Mouse (Mus musculus) liver, adult 2 months (tissue): ENCODE data around the gene Evx1. TPM values are rescaled to one million over a fixed set of nuclear protein-coding genes. Genes with fewer than 3 reads are reported as not detected.
"Not testable (repeated sequence)": the region's sequence is repeated elsewhere in the genome, so short reads cannot be mapped to it uniquely, and the experiment has no call there.

Experiments used
- DNase-seq: peaks from one replicate; pipeline ENCODE4 v3.0.0-alpha.2; 2011; ENCODE audit warnings: low read depth, low spot score; ENCODE audit errors: extremely low read depth
- H3K27ac ChIP-seq: fragments of 200-500 bp; replicated peaks from 2 replicates; pipeline ENCODE4 v1.5.1; 2012; ENCODE audit warnings: low read depth, mild to moderate bottlenecking, control low read depth, inconsistent platforms, low read length; ENCODE audit not compliant: insufficient read depth
- H3K27me3 ChIP-seq: fragments of 200-500 bp; 2 replicates; pipeline ENCODE4 v1.6.1; 2012; ENCODE audit warnings: mild to moderate bottlenecking, moderate library complexity, low read length, inconsistent platforms; ENCODE audit not compliant: control insufficient read depth, insufficient read depth
- H3K36me3 ChIP-seq: fragments of 200-500 bp; 2 replicates; pipeline ENCODE4 v1.6.1; 2012; ENCODE audit warnings: low read length, inconsistent platforms; ENCODE audit not compliant: control insufficient read depth, insufficient read depth
- H3K4me1 ChIP-seq: fragments of 200-500 bp; 2 replicates; pipeline ENCODE4 v1.6.1; 2011; ENCODE audit warnings: low read length; ENCODE audit not compliant: control insufficient read depth, insufficient read depth
- H3K4me3 ChIP-seq: fragments of 200-500 bp; 2 replicates; pipeline ENCODE4 v1.5.1; 2011; ENCODE audit warnings: low read depth, mild to moderate bottlenecking, control low read depth, low read length, moderate library complexity; ENCODE audit not compliant: insufficient read depth
- H3K79me2 ChIP-seq: fragments of 200-500 bp; 2 replicates; pipeline ENCODE4 v1.6.1; 2012; ENCODE audit warnings: inconsistent platforms, mild to moderate bottlenecking, low read length, moderate library complexity; ENCODE audit not compliant: control insufficient read depth, insufficient read depth
- H3K9ac ChIP-seq: fragments of 200-500 bp; 2 replicates; pipeline ENCODE4 v1.6.1; 2012; ENCODE audit warnings: low read depth, mild to moderate bottlenecking, control low read depth, inconsistent platforms, low read length
- CTCF ChIP-seq: fragments of 200-500 bp; IDR thresholded peaks from 2 replicates; pipeline ENCODE4 v1.5.1; 2011; ENCODE audit warnings: low read depth, low read length, control low read depth
- POLR2A ChIP-seq: fragments of 200-500 bp; IDR thresholded peaks from 2 replicates; pipeline ENCODE4 v1.6.1; 2011; ENCODE audit warnings: low read length, control low read depth; ENCODE audit not compliant: insufficient read depth; ENCODE audit errors: extremely low read depth
- WGBS: fragments of 180-500 bp; shearing (Covaris S2); methylation state at CpG from one replicate; pipeline ENCODE4 v1.1.7; 2018; 5-methylcytosine and 5-hydroxymethylcytosine counted together
- polyA plus RNA-seq: library from polyadenylated mRNA; depleted of rRNA; stranded (reverse); fragments of >200 nt; gene quantifications from 2 replicates; pipeline ENCODE4 v1.2.3, GENCODE M21; 2012
- total RNA-seq: library from RNA; depleted of rRNA; stranded (reverse); fragments of >200 nt; gene quantifications from 2 replicates; pipeline ENCODE4 v1.2.3, GENCODE M21; 2014

Evx1 gene
- total and polyA plus RNA-seq, 2 experiments: not detected

GRCm38 (mm10) chr6:52321826-52322315, 8.6 kb downstream of the Evx1 start:
- WGBS: 5% methylated on average over 21 of the region's 21 CpGs
- Histone ChIP-seq H3K79me2 (no peaks in the 10 kb centered on the region), H3K4me3 (no peak overlapping the region), H3K27ac (no peak overlapping the region), H3K4me1 (no peaks in the 10 kb centered on the region), H3K27me3 (peaks cover 16% of the 10 kb centered on the region), H3K9ac (no peak overlapping the region), H3K36me3 (no peaks in the 10 kb centered on the region)
- no peak for DNase-seq
- no peak for TF ChIP-seq CTCF
- TF ChIP-seq POLR2A: no peak

DNA sequence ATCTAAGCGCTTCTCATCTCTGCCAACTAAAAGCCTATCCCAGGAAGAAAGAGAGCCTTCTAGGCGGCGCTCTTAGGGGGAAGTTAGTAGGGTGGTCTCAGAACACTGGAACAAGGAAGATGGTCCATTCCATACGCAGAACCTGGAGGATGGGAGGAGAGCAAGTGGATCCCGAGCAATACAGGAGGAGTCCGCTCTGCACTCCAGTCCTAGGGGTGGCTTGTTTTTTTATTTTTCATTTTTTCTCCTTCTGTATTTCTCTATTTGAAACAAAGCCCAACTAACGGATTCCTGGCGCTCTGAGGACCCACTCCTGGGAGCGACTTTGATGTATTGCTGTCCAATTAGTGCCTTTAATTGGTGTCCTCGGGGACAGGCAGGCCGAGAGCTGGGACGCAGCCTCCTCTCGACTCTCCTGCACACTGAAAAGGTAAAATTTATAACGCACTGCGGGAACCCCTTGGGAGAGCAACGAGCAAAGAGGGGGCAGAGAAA, 9.5 kb downstream of the Evx1 start:
- Histone ChIP-seq H3K36me3 (no peaks in the 10 kb centered on the region), H3K27ac (no peak overlapping the region), H3K79me2 (no peaks in the 10 kb centered on the region), H3K27me3 (peaks cover 12% of the 10 kb centered on the region), H3K4me1 (no peaks in the 10 kb centered on the region), H3K9ac (no peak overlapping the region), H3K4me3 (no peak overlapping the region)
- no peak for DNase-seq
- TF ChIP-seq POLR2A (no peak), CTCF (no peak)
- WGBS: 7% methylated on average over 16 of the region's 16 CpGs

DNA sequence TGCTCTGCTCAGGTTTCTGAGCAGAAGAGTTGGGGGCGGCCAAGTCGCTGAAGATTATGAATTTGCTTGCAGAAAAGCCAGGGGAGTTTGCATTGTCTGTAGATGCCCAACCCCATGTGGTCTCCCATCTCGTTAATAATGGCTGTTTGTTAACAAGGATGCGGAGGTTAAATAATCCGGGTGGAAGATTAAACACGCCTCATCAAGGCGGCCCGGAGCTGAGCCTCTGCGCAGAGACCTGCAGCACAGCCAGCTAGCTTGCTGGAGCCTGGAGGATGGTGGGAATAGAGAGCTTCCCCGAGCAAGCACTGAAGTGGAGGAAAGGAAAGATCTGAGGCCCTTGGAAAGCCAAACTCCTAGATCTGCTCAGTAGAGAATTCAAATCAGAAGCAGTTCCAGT, 10.0 kb downstream of the Evx1 start:
- H3K27me3 ChIP-seq: peaks cover 12% of the 10 kb centered on the region

DNA sequence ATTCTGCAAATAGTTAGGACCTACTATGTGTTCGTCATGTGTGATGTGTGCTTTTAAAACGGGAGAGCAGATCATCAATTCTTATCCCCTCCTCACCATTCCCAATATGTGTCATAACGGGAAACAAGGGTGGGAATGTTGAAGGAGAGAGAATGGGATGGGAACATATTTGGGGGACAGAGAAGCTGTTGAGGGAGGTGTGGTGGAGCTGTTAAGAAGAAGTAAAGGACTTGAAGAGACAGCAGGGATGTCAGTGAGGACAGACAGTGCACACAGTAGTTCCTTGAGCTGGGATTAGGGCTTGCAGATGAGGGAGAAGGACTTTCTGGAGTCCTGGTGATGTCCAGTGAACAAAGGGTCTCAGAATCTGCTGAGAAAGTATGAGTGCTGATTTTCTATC, 10.8 kb downstream of the Evx1 start:
- 59% methylated on average over 3 of the region's 3 CpGs for WGBS
- TF ChIP-seq POLR2A (no peak), CTCF (no peak)
- Histone ChIP-seq H3K27me3 (peaks cover 8% of the 10 kb centered on the region), H3K79me2 (no peaks in the 10 kb centered on the region), H3K4me1 (no peaks in the 10 kb centered on the region), H3K4me3 (no peak overlapping the region), H3K36me3 (no peaks in the 10 kb centered on the region), H3K9ac (no peak overlapping the region), H3K27ac (no peak overlapping the region)
- no peak for DNase-seq

More for the DNA sequence above, 10.0 kb downstream of the Evx1 start:
- no peak for DNase-seq
- TF ChIP-seq POLR2A (no peak), CTCF (no peak)
- 8% methylated on average over 10 of the region's 10 CpGs for WGBS
- Histone ChIP-seq H3K4me1 (no peaks in the 10 kb centered on the region), H3K36me3 (no peaks in the 10 kb centered on the region), H3K79me2 (no peaks in the 10 kb centered on the region), H3K9ac (no peak overlapping the region), H3K4me3 (no peak overlapping the region), H3K27ac (no peak overlapping the region)

- H3K79me2 ChIP-seq, H3K4me1 ChIP-seq, DNase-seq, H3K27me3 ChIP-seq, H3K9ac ChIP-seq, H3K36me3 ChIP-seq, H3K4me3 ChIP-seq, H3K27ac ChIP-seq: not testable (repeated sequence)
- WGBS: 92% methylated on average over 16 of the region's 16 CpGs
Observed at GRCm38 (mm10) chr6:52346816-52347215, 33.5 kb downstream of the Evx1 start.

DNA sequence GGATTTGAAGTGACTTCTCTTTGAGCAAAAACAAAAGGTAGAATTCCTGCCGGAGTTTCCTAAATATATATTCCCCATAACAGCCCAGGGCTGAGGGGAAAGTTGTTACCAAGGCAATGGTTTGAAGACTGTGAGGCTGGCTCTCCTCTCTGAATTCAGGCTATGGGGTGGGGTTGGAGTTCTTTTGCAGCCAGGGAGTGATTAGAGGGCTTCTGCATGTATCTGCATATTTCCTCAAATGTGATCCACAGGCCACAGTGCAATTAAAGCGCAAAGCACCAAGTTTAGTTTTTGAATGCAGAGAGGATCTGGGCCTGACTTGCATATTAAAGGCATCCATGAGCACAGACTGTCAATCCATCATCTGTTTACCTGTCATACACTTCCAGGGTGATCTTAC, 52.7 kb downstream of the Evx1 start:
- H3K4me1 ChIP-seq: no peaks in the 10 kb centered on the region
- WGBS: 88% methylated on average over 2 of the region's 2 CpGs
- no peak overlapping the region for H3K9ac ChIP-seq
- H3K79me2 ChIP-seq: no peaks in the 10 kb centered on the region
- H3K27me3 ChIP-seq: no peaks in the 10 kb centered on the region; the same call in 1 of the 2 replicates
- DNase-seq: no peak
- H3K27ac ChIP-seq: no peak overlapping the region
- no peaks in the 10 kb centered on the region for H3K36me3 ChIP-seq
- TF ChIP-seq POLR2A (no peak), CTCF (no peak)
- H3K4me3 ChIP-seq: no peak overlapping the region
